Mouse (Mus musculus) ES-E14 (cell line): ENCODE measurements around the gene Gif.

Source experiments
- CHD2 ChIP-seq: IDR thresholded peaks from 2 replicates; pipeline ENCODE4 v1.6.1; 2014; ENCODE audit warnings: mild to moderate bottlenecking, low read depth, low read length, inconsistent platforms
- HCFC1 ChIP-seq: IDR thresholded peaks from 2 replicates; pipeline ENCODE4 v1.6.1; 2012; ENCODE audit warnings: low read length, inconsistent platforms, borderline replicate concordance; ENCODE audit not compliant: insufficient read depth
- MAFK ChIP-seq: IDR thresholded peaks from 2 replicates; pipeline ENCODE4 v1.6.1; 2014; ENCODE audit warnings: mild to moderate bottlenecking, low read depth, low read length, inconsistent platforms; ENCODE audit not compliant: insufficient read depth
- ZC3H11A ChIP-seq: IDR thresholded peaks from 2 replicates; pipeline ENCODE4 v1.6.1; 2012; ENCODE audit warnings: low read depth, mild to moderate bottlenecking, inconsistent platforms, low read length, borderline replicate concordance
- ZNF384 ChIP-seq: IDR thresholded peaks from 2 replicates; pipeline ENCODE4 v1.6.1; 2012; ENCODE audit warnings: low read depth, low read length, inconsistent platforms

GRCm38 (mm10) chr19:11785409-11786154 lies 38.2 kb downstream of the Gif start:
- TF ChIP-seq ZC3H11A (no peak), CHD2 (no peak), MAFK (no peak), ZNF384 (no peak), HCFC1 (no peak)
